Mouse (Mus musculus) retina, embryonic 14.5 days (tissue): ENCODE measurements around the gene Krba1.
A peak's percentile ranks its signal among the peaks of the same experiment; 100 is the strongest.

Experiments used
- DNase-seq: peaks from one replicate; pipeline ENCODE4 v3.0.0-alpha.2; 2015; ENCODE audit warnings: low spot score

Krba1 gene

DNA sequence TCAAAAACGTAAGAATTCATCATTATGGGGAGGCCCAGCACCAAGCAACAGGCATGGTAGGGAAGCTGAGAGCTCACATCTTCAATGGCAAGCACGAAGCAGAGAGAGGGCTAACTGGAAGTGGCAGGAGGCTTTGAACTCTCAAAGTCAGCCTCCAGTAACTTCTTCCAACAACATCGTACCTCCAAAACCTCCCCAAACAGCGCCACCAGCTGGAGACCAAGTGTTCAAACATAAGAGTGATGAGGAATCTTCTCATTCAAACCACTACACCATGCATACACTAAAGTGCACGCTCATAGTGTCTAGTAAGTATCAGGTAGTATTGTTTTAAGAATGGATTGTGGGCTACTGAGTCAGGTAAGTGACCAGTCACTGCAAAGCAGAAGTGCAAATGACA lies 28.7 kb downstream of the Krba1 start:
- no peak for DNase-seq

DNA sequence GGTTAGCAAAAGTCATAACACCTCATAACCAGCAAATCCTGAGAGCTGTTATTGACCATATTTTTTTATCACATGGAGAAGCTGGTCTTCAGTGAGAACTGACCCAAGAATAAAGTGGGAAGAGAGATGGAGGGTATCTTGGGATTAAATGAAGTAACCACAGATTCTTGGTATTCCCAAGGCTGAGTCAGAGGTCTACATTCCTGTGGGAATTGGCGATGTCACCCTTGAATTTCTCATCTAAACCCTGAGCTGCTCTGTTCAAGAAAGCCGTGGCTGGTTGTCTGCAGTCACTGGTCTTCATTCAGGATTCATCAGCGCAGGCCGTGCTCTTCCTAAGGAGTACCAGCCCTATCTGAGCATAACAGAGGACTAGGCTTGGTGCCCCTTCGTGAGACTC lies 31.6 kb downstream of the Krba1 start:
- DNase-seq = no peak

DNA sequence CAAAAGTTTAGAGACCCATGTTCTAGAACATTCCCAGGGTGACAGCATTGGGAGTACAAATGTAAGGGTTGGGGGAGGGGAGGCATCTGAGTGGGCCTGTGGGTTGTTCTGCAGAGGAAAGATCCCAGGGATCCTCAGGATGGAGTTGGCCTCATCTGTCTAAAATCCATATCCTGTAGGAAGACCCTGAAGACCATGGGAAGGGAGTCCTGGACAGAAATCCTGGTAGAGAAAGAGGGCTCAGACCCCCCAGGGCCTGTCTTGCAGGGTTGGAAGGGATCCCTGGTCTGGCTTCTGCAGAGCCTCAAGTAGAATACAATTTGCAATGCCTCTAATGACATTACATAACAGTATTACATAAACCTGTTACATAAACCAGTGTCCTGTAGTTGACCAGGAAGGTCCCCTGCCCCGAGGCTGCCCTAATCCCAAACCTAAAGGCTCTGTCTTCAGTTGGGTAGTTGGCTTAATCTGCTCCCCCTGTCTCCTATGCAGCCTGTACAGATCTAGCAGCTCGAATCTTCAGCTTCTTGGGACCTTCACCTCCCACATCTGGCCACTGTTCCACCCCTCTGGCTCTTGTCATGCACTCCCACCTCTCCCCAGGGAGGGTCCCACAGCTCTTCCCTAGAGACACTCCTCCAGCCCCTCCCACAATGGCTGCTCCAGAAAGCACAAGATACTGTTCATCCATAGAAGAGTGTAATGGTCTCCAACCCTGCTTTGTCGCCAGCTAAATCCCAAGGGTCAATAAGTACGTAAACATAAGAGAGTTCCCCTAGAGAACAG lies 33.6 kb downstream of the Krba1 start:
- DNase-seq = no peak

DNA sequence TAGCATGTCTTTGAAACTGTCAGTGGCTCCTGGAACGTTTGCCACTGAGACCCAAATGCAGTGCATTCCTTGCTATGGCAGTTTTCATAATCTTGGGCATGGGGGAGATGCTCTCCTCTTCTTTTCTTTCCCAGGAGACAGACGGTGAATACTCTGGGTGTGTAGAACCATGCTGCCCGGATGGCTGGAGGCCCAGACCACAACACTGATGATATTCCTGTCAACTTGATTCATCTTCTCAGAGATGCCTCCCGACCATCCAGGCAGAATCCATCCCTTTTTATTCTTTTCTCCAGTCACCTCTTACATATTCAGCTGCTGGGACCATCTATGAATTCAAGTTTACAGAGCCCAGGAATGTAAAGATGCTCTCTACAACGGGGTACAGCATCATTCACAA lies 35.4 kb downstream of the Krba1 start:
- no peak for DNase-seq

DNA sequence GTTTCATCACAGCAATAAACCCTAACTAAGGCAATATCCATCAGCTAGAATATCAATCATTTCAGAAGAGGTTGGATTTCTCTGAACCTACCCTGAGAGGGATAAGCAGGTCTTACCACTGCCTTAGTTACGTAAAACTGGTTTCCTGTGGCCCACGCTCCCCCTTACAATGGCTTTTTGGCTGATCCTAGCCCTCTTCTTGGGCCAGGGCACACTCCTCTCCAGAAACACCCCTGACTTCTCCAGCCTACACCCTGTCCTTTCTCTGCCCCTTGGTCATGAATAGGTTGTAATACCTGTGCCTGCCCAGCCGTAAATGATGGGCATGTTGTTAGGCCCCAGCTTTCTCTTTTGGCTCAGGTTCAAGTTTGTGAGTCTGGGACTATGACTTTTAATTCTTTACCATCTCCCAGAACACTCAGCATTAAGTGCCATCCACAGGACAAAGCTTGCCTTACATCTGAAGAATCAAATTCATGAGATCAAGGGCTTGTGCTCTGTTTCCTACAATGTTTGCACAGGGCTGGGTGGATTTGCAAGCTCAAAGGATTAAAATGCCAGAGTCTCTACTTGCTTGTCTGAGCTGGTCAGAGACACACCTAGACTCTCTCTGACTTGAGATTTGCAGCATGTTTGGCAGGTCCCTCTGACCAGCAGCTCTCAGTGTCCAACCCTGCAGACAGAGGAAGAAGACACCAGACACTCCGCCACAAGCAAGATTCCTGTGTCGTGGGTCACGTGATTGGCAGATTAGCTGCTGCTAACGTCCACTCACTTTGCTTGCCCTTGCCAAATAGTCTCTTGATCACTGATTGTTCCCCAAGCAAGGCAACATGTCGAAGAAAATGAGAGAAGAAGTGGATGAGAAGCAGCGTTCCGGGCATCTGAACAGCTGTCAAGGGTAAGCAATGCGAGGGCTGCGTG lies 37.8 kb downstream of the Krba1 start:
- DNase-seq = no peak

DNA sequence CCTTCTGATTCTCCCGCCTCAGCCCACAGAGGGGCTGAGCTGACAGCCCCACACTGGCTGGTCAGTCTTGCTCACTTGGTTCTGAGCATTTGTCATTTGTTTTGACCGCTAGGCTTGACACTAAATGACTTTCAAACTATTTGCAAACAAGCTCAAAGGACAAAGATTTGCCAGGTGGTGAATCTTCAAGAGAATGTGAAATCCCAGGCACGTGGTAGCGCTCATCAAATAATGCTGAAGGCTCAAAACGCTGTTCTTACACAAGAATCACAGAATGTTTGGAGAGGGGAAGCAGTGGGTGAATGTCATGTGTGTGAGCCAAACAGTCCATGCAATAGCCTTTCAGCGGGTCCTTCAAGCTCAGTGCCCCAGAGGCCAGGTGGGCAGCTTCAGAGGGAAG lies 39.3 kb downstream of the Krba1 start:
- no peak for DNase-seq

DNA sequence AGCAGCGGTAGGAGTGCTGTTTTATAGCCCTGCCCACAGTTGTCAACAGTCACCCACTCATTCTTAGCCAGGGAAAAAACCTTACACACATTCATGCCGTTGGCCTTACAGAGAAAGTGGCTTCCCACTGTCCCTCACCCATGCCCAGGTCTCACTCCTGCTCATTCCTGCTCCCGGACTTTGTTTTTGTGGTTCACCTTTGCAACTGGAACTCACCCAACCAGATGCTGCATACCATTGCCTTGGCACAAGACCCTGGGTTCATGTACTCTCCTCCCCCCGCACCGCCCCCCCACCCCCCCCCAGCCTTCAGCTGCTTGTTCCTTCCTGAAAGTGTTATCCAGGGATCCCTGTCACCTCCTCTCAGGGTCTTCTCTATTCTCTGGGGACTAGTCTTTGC lies 39.7 kb downstream of the Krba1 start:
- no peak for DNase-seq

DNA sequence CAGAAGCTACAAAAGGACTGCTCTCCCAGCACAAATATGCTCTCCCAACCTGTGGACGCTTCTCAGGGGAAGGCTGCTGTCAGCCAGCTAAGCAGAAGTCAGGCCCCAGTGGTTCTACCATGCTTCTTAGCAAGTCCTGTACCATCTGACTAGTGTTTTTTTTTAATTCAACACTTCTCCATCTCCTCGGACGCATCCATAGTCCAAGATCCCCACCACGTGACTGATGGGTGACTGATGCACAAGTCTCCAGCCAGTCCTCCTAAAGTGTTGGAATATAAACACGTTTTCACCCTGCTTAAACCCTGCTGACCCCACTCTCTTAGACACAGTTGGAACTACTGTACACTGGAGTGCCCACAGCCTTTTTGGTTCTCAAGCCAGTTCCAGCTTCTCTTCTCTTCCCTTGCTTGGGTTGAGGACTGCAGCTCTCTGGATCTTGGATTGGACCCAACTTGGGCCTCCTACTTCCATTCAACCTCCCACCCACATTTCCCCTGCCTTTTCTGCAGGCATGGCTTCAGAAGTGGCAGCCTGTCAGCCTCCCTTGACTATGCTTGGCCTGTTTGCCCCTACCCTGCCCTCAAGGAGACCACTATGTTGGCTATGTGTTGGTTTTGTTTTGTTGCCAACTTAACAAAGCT lies 40.4 kb downstream of the Krba1 start:
- DNase-seq = no peak

DNA sequence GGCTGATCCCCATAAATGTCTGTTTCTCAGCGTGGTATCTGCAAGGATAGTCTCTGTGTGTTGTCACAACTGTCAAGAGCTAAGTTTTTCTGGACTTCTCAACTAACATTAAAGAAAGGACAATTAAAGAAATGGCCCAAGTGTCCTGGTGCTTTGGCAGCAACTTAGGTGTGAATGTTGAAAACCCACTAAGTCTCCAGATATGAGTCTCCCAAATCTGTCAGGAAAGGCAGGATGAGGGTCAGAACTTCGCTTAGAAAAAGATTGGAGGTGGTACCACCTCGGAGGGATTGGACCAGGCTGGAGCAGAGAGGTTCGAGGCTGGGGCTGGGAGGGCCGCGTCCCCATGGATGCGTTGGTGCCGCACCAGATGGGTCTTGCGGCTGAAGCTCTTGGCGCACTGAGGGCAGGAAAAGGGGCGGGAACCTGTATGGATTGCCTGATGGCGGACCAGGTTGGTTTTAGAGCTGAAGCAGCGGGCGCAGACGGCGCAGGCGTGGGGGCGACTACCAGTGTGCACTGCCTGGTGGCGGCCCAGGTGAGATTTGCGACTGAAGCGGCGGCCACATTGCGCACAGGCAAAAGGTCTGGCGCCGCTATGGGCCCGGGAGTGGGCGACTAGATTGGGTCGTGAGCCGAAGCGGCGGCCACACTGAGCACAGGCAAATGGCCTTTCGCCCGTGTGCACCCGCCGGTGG lies 42.4 kb downstream of the Krba1 start:
- DNase-seq = no peak

DNA sequence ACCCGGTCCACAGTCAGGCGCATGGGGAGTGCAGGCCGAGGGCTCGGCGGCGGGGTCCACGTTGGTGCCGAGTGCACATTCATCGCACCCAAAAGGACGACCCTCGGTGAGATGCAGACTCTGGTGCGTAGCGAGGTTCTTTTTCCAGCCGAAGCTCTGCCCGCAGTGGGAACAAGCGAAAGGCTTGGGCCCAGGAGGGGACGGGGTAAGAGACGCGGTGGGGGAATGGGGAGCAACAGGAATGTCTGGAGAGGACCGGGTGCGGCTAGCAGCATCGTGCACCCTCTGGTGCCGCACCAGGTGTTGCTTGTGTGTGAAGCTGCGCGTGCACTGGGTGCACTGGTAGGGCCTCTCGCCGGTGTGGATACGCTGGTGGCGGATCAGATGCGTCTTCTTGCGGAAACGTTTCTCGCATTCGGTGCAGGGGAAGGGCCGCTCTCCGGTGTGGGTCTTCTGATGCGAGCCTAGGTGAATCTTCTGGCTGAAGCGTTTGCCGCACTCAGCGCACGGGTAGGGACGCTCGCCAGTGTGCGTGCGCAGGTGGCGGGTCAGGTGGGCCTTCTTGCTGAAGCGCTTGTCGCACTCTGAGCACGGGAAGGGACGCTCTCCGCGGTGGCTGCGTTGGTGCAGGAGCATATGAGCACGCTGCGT lies 43.2 kb downstream of the Krba1 start:
- no peak for DNase-seq

DNA sequence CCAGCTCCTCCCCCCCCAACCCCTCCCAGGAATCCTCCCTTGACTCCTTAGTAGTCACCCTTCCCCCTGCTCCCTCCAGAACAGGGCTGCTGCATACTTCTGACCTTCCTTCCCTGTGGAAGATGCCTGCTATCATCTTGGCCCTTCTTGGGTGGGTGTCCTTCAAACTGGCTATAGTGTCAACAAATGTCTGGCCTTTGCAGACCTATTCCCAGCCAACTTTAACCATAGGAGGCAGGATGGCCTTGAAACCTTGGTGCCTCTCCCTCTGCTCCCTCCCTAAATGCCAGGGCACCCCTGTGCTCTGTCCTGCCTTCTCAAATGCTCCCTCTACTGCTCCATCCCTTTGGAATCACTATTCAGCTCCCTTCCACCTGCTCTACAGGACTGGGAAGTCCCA lies 44.3 kb downstream of the Krba1 start:
- DNase-seq = no peak

DNA sequence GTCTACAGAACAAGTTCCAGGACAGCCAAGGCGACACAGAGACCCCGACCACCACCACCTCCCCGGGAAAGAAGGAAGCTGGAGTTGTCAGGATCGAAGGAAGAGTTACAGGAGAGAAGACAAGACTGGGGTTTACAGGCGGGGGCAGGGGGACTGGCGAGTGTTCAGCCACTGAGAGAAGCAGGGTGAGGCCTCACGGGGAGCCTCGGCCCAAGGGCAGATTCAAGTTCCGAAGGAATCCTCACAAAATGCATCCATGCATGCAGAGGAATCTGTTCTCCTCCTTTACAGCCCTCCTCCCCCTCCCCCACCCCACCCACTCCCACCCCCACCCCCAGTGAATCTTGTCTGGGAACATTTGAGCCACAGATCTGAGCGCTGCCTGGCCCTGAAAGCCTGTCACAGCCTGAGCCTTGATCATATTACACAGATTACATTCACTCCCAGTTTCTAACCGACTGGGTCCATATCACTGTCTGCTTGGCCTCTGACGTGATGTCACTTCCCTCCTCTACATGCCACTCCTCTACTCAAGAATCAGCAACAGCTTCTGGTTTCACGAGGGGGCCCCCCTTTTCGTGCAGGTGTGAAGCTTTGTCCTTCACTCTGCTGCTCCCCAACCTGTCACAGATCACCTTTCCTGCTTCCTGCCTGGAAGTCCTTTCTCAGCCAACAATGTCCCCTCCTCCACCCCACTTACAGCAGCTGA lies 45.1 kb downstream of the Krba1 start:
- no peak for DNase-seq

DNA sequence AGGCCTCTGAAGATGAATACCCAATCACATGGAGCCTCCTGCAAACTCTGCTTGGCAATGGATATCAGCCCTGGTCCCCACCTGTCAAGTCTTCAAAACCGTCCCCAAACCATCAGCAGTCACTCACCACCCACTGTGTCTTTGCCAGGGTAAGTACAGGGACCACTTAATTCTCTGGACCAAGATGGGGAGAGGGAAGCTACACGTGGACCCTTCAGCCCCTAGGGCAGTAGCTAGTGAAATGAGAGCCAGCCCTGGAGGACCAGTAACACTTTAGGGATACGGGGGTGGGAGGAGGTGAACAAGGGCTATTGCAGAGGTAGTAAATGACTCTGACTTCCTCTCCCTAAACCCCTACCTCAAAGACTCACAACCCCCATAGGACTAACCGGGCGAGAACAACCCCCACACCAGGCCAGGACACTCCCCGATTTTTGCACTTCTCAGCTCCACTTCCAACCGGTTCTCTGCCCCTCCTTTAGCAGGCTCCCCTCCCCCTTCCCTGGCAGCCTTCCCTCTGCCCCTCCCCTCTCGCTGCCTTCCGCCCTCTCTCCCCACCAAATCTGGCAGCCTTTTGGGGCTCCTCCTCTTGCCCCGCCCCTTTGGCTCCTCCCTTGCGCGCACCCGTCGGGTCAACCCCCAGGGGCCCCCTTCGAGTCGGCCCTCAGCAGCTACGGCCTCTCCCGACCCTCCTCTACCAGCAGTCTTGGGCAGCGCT lies 48.4 kb downstream of the Krba1 start:
- peak; percentile 95 for DNase-seq

DNA sequence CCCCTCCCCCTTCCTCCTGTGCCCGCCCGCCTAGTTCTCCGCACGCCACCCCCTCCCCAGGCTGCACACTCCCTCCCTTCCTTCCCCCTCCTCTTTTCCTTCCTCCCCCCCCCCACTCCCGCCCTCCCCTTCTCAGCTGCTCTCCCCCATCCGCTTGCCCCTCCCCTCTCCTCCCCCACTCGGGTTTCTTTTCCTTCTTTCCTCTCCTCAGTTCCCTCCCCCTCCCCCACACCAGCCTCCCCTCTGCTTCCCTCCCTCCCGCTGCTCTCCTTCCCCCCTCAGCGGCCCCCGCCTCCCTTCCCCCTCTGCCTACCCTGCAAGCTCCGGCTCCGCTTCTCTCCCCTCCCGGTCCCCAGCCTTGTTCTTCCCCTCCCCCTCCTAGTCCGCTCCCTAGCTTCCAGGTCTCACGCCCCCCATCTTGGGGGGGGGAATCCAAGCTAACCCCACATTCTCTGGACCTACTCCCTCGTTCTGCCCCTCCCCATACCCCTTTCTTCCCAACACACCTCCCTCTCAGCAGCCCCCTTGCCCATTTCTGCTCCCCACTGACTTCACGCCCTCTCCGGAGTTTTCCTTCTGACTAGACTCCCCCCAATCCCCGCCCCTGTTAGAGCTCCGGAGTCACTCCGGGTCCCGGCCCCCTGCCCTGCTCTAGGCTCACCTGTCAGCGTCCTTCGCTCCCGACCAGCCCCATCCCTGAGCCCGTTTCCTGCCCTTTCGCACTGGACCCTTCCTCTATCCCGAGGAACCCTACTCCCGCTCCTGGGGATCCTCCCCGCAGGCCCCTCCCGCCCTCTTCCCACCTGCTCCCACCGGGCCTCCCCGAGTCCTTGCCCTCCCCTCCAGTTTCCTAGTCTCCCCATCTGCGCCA lies 49.2 kb downstream of the Krba1 start:
- peak; percentile 89 for DNase-seq

DNA sequence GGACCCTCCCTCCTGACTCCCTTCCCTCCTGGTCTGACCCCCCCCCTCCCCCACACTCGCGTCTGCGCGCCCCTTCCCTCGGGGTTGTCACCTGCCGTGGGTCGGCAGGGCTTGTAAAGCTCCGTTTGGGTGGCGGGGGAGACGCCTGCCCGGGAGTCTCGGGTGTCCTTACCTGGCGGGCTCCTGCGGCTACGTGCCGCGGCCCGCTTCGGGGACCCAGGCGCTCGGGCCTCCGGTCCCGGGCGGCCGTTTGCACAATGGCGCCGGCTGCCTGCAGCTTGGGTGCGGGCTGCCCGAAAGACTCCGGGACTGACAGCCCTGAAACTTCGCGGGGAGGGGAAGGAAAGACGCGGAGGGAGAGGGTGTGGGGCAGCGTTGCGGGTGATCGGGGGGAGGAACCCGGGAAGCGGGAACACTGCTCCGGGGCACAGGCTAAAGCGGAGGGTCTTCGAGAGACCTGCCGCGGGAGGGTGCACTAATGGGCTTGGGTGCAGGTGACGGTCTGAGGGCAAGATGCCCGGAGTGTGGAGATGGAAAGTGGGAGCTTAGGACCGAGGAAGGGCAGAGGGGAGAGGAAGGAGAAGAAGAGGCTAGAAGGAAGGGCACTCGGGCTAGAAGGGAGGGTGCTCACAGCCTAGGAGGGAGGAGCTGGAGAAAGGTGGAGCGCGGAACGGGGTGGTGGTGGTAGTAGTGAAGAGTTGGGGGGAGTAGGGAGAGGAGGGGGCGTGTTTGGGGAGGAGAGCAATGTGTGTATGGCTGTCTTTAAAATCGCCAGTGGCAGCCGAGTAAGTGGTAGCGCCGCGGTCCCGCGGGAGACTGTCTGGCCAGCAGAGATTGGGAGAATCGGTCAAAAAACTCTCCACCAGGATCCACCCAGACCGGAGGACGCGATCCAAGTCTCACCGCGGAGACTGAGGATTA lies 50.1 kb downstream of the Krba1 start, which contains the start of gene Zfp467:
Gene Zfp467, minus strand, starts transcription at position 645 of the 921 bp plus-strand sequence.
- DNase-seq = peak; percentile 59

DNA sequence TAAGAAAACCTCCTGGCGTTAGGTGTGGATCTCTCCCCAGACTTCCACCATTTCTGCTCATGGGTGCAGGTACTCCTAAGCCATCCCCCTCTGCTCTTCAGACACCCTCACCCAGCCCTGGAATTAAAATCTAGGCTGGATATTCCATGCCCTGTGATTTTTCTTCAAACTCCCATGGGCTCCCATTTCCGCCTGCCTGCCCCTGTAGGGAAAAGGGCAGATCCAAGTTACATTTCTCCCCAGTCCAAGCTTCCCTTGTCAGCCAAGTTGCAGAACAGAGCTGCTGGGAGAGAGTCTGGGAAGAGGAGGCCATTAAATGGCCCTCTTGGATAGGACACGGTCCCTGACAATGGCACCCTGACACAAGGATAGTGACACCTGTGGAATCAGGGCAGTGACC lies 50.9 kb downstream of the Krba1 start:
- no peak for DNase-seq

DNA sequence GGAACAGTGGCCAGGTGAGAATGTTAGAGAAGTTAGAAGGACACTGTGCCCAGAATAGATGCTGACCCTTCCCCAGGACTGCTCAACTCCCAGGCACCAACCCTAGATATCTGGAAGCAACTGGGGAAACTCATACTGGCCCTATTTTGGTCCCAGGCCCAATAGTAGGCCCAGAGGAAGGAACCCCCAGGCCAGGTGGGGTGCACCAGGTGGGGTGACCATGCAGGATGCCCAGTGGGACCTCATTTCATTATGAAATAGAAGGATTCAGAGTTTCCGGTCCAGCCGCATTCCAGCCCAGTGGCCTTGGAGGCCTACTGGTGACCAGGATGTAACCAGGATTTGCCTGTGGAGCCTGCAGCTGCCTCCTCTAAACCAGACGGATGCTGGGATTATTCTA lies 51.5 kb downstream of the Krba1 start:
- DNase-seq = no peak

DNA sequence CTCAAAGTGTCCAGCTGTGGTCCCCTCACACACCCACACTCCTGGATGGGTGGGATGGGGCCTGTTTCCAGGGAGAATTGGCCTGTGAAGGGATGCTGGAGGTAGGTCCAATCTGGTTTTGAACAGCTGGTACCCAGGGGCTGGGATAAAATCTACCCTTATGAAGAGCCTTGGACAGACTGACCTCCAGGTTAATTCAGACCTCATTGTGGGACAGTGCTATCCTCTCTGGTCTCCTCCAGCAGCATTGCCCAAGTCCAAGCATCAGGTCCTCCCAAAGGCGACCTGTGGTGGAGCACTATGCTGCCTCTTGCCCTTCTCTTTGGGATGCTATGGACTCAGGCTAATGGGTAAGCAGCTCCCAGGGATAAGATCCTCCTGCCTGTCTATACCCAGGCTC lies 52.5 kb downstream of the Krba1 start, which contains the start of gene Sspo:
Gene Sspo, plus strand, starts transcription at position 301 of the 400 bp plus-strand sequence.
- no peak for DNase-seq
